Mouse (Mus musculus) CH12.LX (cell line): ENCODE measurements around the gene Mrpl46. TPM values are rescaled to one million over a fixed set of nuclear protein-coding genes. Genes with fewer than 3 reads are reported as not detected.

ENCODE experiments used
- DNase-seq: peaks from one replicate; pipeline ENCODE4 v3.0.0-alpha.2; 2013; ENCODE audit errors: extremely low read depth
- H3K27ac ChIP-seq: 2 replicates; pipeline ENCODE4 v1.5.1; 2012; ENCODE audit warnings: low read depth, mild to moderate bottlenecking, control low read depth, moderate library complexity; ENCODE audit not compliant: insufficient read depth
- H3K27me3 ChIP-seq: replicated peaks from 2 replicates; pipeline ENCODE3; 2012; ENCODE audit warnings: inconsistent platforms
- H3K36me3 ChIP-seq, 2 experiments: replicated peaks in 1 of 2; 2 replicates each; pipeline versions ENCODE3 to v1.6.1; 2012; ENCODE audit warnings: inconsistent platforms in 1 of 2, low read length in 1 of 2, mild to moderate bottlenecking in 1 of 2, mixed read lengths in 1 of 2, moderate library complexity in 1 of 2; ENCODE audit not compliant: control insufficient read depth in 1 of 2, insufficient read depth in 1 of 2
- H3K4me1 ChIP-seq, 2 experiments: 2 replicates each; pipeline ENCODE4 v1.6.1; 2012; ENCODE audit warnings: inconsistent platforms in 1 of 2, moderate library complexity in 1 of 2; ENCODE audit not compliant: insufficient read depth in 2 of 2, control insufficient read depth in 1 of 2
- H3K4me2 ChIP-seq: 2 replicates; pipeline ENCODE4 v1.6.1; 2012; ENCODE audit warnings: low read depth, mild to moderate bottlenecking, control low read depth; ENCODE audit not compliant: poor library complexity, insufficient read depth, severe bottlenecking
- H3K4me3 ChIP-seq, 3 experiments: fragments of 150-350 bp in 1 of 3; sonication (generic) in 1 of 3; replicated peaks in 1 of 3; 2 replicates each; pipeline versions ENCODE3 to v1.5.1; 2011 to 2012; ENCODE audit warnings: low read depth in 2 of 3, low read length in 2 of 3, mild to moderate bottlenecking in 2 of 3, moderate library complexity in 2 of 3, control low read depth in 1 of 3, improper control_type of control experiment in 1 of 3, inconsistent platforms in 1 of 3, mixed read lengths in 1 of 3; ENCODE audit not compliant: poor library complexity in 1 of 3
- H3K79me2 ChIP-seq: replicated peaks from 2 replicates; pipeline ENCODE4 v1.6.1; 2012; ENCODE audit warnings: mild to moderate bottlenecking, moderate library complexity; ENCODE audit not compliant: control insufficient read depth, poor library complexity, insufficient read depth, severe bottlenecking; ENCODE audit errors: extremely low read depth
- H3K9ac ChIP-seq: 2 replicates; pipeline ENCODE4 v1.6.1; 2012; ENCODE audit warnings: low read depth, mild to moderate bottlenecking, control low read depth, moderate library complexity; ENCODE audit not compliant: insufficient read depth
- H3K9me3 ChIP-seq: replicated peaks from 2 replicates; pipeline ENCODE3; 2012; ENCODE audit warnings: low read length, inconsistent platforms, mixed read lengths
- CTCF ChIP-seq, 2 experiments: IDR thresholded peaks in 1 of 2; conservative IDR thresholded peaks in 1 of 2; 2 replicates each; pipeline ENCODE4 v1.5.1; 2011 to 2012; ENCODE audit warnings: low read depth in 2 of 2, low read length in 2 of 2, improper control_type of control experiment in 1 of 2, inconsistent platforms in 1 of 2, mild to moderate bottlenecking in 1 of 2, moderate library complexity in 1 of 2
- ELF1 ChIP-seq: IDR thresholded peaks from 2 replicates; pipeline ENCODE4 v1.6.1; 2014; ENCODE audit warnings: low read depth, mild to moderate bottlenecking, inconsistent platforms, low read length, improper control_type of control experiment
- EP300 ChIP-seq: IDR thresholded peaks from 2 replicates; pipeline ENCODE4 v1.6.1; 2011; ENCODE audit warnings: low read length, improper control_type of control experiment
- GABPA ChIP-seq: IDR thresholded peaks from 2 replicates; pipeline ENCODE4 v1.6.1; 2012; ENCODE audit warnings: low read depth, low read length, improper control_type of control experiment, inconsistent platforms; ENCODE audit not compliant: insufficient replicate concordance
- IRF4 ChIP-seq: IDR thresholded peaks from 2 replicates; pipeline ENCODE4 v1.6.1; 2014; ENCODE audit warnings: low read depth, mild to moderate bottlenecking, inconsistent platforms, low read length, improper control_type of control experiment
- JUND ChIP-seq: conservative IDR thresholded peaks from 2 replicates; pipeline ENCODE4 v1.6.1; 2011; ENCODE audit warnings: low read depth, low read length, improper control_type of control experiment
- MAFK ChIP-seq: IDR thresholded peaks from 2 replicates; pipeline ENCODE4 v1.6.1; 2011; ENCODE audit warnings: low read length, improper control_type of control experiment; ENCODE audit not compliant: insufficient replicate concordance
- MEF2A ChIP-seq: IDR thresholded peaks from 2 replicates; pipeline ENCODE4 v1.6.1; 2014; ENCODE audit warnings: low read depth, mild to moderate bottlenecking, inconsistent platforms, low read length, improper control_type of control experiment, borderline replicate concordance
- MYC ChIP-seq: IDR thresholded peaks from 2 replicates; pipeline ENCODE4 v1.6.1; 2011; ENCODE audit warnings: low read depth, mild to moderate bottlenecking, improper control_type of control experiment, low read length
- NELFE ChIP-seq: IDR thresholded peaks from 2 replicates; pipeline ENCODE4 v1.6.1; 2011; ENCODE audit warnings: low read depth, low read length, improper control_type of control experiment
- NRF1 ChIP-seq: IDR thresholded peaks from 2 replicates; pipeline ENCODE4 v1.6.1; 2014; ENCODE audit warnings: low read depth, mild to moderate bottlenecking, inconsistent platforms, low read length, improper control_type of control experiment, moderate library complexity
- RAD21 ChIP-seq: IDR thresholded peaks from 2 replicates; pipeline ENCODE4 v1.6.1; 2011; ENCODE audit warnings: low read depth, mild to moderate bottlenecking, low read length, improper control_type of control experiment, moderate library complexity
- SIN3A ChIP-seq: IDR thresholded peaks from 2 replicates; pipeline ENCODE4 v1.6.1; 2012; ENCODE audit warnings: low read length, improper control_type of control experiment, inconsistent platforms
- SMC3 ChIP-seq: IDR thresholded peaks from 2 replicates; pipeline ENCODE4 v1.6.1; 2011; ENCODE audit warnings: low read depth, low read length, improper control_type of control experiment
- TBP ChIP-seq: conservative IDR thresholded peaks from 2 replicates; pipeline ENCODE4 v1.6.1; 2011; ENCODE audit warnings: low read depth, low read length, improper control_type of control experiment
- TCF12 ChIP-seq: IDR thresholded peaks from 2 replicates; pipeline ENCODE4 v1.6.1; 2014; ENCODE audit warnings: low read depth, mild to moderate bottlenecking, inconsistent platforms, low read length, improper control_type of control experiment
- UBTF ChIP-seq: IDR thresholded peaks from 2 replicates; pipeline ENCODE4 v1.6.1; 2012; ENCODE audit warnings: low read depth, mild to moderate bottlenecking, inconsistent platforms, low read length, improper control_type of control experiment, moderate library complexity
- USF1 ChIP-seq: IDR thresholded peaks from 2 replicates; pipeline ENCODE4 v1.6.1; 2014; ENCODE audit warnings: low read depth, mild to moderate bottlenecking, inconsistent platforms, low read length, improper control_type of control experiment
- USF2 ChIP-seq: conservative IDR thresholded peaks from 2 replicates; pipeline ENCODE4 v1.6.1; 2011; ENCODE audit warnings: low read depth, low read length, improper control_type of control experiment
- ZC3H11A ChIP-seq: IDR thresholded peaks from 2 replicates; pipeline ENCODE4 v1.6.1; 2012; ENCODE audit warnings: low read depth, mild to moderate bottlenecking, inconsistent platforms, low read length, improper control_type of control experiment
- ZMIZ1 ChIP-seq: IDR thresholded peaks from 2 replicates; pipeline ENCODE4 v1.6.1; 2012; ENCODE audit warnings: low read depth, mild to moderate bottlenecking, inconsistent platforms, low read length, improper control_type of control experiment
- ZNF384 ChIP-seq: IDR thresholded peaks from 2 replicates; pipeline ENCODE4 v1.6.1; 2012; ENCODE audit warnings: low read depth, low read length, improper control_type of control experiment, inconsistent platforms
- dilution Hi-C: fragments of 300-500 bp; cut with MboI; formaldehyde crosslinking; loops from 2 replicates; pipeline ENCODE4 v1.14.3; 2020; ENCODE audit warnings: low sequenced_read_pairs; ENCODE audit not compliant: extremely low pct_unique_long_range_greater_than_20kb, extremely low pct_ligation_motif_present
- in situ Hi-C: fragments of 300-500 bp; cut with MboI; formaldehyde crosslinking; loops from 3 replicates; pipeline ENCODE4 v1.14.3; 2019; ENCODE audit warnings: low sequenced_read_pairs, low pct_ligation_motif_present, low pct_unique_long_range_greater_than_20kb, mixed read lengths
- polyA plus RNA-seq: library from polyadenylated mRNA; unstranded; fragments of >175 nt; gene quantifications from 2 replicates; pipeline ENCODE4 v1.2.1, GENCODE M21; 2012; ENCODE audit warnings: low read depth; ENCODE audit not compliant: insufficient read length
- total RNA-seq, 2 experiments: library from RNA; depleted of rRNA; stranded (reverse); fragments of 300-350 nt in 1 of 2; fragments of >200 nt in 1 of 2; gene quantifications; 2 replicates each; pipeline ENCODE4 v1.2.3; 2012 to 2014

The Mrpl46 gene
- total and polyA plus RNA-seq, 3 experiments = 56.1 to 63.2 (median 62.8) TPM

DNA sequence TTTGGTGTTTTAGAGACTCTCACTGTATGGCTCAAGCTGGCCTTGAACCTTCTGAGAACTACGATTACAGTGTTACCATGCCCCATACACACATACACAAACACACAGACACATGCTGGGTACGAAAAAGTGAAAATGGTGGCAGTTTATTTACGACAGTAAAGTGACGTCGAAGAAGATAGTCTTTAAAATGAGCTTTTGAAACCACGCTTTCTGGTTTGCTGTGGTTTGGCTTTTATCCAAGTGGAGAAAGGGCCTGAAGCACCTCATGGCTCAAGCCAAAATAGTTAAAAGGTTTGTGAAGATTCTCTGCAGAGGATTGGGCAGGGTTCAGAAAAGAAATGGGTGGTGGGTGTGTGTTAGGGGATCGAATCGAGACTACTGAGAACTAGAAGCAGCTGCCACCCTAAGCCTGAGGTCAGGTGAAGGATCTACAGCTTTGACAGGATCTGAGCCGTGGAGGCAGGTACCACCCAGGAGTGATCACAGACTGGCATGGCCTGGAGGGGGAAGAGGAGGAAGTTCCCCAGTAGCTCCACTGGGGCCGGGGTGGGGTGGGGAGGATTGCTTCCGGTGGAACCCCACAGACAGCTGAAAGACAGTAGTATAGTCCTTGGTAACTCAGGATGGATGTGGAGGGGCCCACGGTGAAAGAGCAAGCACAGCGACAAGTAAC is 10.7 kb upstream of the Mrpl46 start:
- Histone ChIP-seq H3K36me3 (peaks cover 38 to 53% of the 10 kb centered on the region in 2 experiments), H3K4me1 (no peaks in the 10 kb centered on the region), H3K79me2 (no peaks in the 10 kb centered on the region), H3K9me3 (no peaks in the 10 kb centered on the region), H3K27ac (no peak overlapping the region), H3K4me3 (no peak overlapping the region), H3K27me3 (no peaks in the 10 kb centered on the region), H3K9ac (no peak overlapping the region), H3K4me2 (no peak overlapping the region)
- DNase-seq = no peak
- TF ChIP-seq TBP (no peak), TCF12 (no peak), IRF4 (no peak), UBTF (no peak), EP300 (no peak), RAD21 (no peak), GABPA (no peak), MYC (no peak), USF1 (no peak), MEF2A (no peak), SIN3A (no peak), ZMIZ1 (no peak), MAFK (no peak), USF2 (no peak), NRF1 (no peak), ZNF384 (no peak), NELFE (no peak), ELF1 (no peak)
- in situ Hi-C loops = loop anchor here (5.0 to 25.0 kb wide), 2 partner anchors 98 to 293 kb away; no protein-coding TSS in a partner anchor
- dilution Hi-C loops = no loop called here

DNA sequence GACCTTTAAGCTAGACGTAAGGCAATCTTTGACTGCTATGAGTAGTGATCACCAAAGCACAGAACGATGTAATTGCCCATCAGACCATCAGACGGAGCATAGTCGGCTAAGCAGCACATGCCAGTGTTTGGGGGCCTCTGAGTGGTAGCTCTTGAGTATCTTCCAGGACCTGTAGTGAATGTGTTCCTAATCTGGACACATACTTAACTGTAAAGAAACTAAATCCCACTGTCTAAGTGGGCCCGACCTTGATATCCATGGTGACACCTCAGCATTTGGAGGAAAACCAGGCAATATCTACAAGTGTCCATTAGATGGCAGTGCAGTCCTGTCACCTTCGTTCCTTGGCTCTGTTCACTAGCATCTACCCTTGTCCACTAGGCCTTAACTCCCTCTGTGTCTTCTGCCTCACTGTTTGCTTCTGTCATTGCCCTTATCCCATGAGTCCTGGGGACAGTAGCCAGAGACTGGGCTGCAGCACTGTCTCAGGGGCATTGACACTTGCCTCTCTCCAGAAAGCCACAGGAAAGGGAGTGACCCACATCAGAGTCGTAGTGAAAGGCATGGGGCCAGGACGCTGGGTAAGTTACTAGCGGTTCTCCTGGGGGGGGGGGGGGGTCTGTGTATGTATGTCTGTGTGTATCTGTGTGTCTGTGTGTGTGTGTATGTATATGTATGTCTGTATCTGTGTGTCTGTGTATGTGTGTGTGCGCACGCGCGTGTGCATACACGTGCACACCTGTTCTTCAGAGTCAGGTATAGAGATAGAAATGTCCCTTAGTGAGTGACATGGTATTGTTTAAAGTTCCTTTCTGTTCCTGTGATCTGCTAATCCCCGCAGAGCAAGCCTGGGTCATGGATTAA is 8.3 kb upstream of the Mrpl46 start:
- Histone ChIP-seq H3K4me1 (no peaks in the 10 kb centered on the region), H3K9me3 (no peaks in the 10 kb centered on the region), H3K79me2 (no peaks in the 10 kb centered on the region), H3K27me3 (no peaks in the 10 kb centered on the region), H3K9ac (no peak overlapping the region), H3K27ac (no peak overlapping the region), H3K4me3 (no peak overlapping the region), H3K36me3 (peaks cover 45 to 74% of the 10 kb centered on the region in 2 experiments), H3K4me2 (no peak overlapping the region)
- peak; percentile 69 for DNase-seq
- dilution Hi-C loops = no loop called here
- in situ Hi-C loops = loop anchor here (5.0 to 25.0 kb wide), 2 partner anchors 101 to 296 kb away; no protein-coding TSS in a partner anchor
- peak; percentile 48 for TF ChIP-seq ZC3H11A
- TF ChIP-seq JUND = no peak
- TF ChIP-seq NRF1 = no peak
- peak; percentile 90 for TF ChIP-seq SMC3
- peak; percentile 55; the same call in 1 of the 2 replicates for TF ChIP-seq MYC
- peak; percentile 89 for TF ChIP-seq RAD21
- no peak for TF ChIP-seq GABPA
- no peak for TF ChIP-seq TBP
- peak; percentile 83 to 93 for TF ChIP-seq CTCF (conservative IDR thresholded peaks at IDR 0.05 in 1 of 2, IDR thresholded peaks at IDR 0.05 in 1 of 2; ENCODE audit: low read depth in 2 of 2, low read length in 2 of 2)
- TF ChIP-seq ELF1 = no peak
